Mouse (Mus musculus) right cerebral cortex, adult 18-20 months (tissue): ENCODE results near the gene Gen1.

Experiments used
- DNase-seq: peaks from one replicate; pipeline ENCODE4 v3.0.0; 2022; ENCODE audit warnings: mixed read lengths

Gene Gen1

GRCm38 (mm10) chr12:11265382-11266281, at the start of gene Gen1, which contains the start of gene Smc6:
Gen1 (minus strand) TSS chr12:11265801.
Smc6 (plus strand) TSS chr12:11265886.
- peak; percentile 93 for DNase-seq

GRCm38 (mm10) chr12:11313840-11314239, 48.2 kb upstream of the Gen1 start:
- no peak for DNase-seq

GRCm38 (mm10) chr12:11311106-11311505, 45.5 kb upstream of the Gen1 start:
- DNase-seq, result no peak

- no peak for DNase-seq
Measured at GRCm38 (mm10) chr12:11306753-11307645, 41.4 kb upstream of the Gen1 start.

- no peak for DNase-seq
Measured at GRCm38 (mm10) chr12:11300858-11301257, 35.3 kb upstream of the Gen1 start.

GRCm38 (mm10) chr12:11286382-11286781, 20.8 kb upstream of the Gen1 start:
- no peak for DNase-seq

- DNase-seq, result no peak
Measured at GRCm38 (mm10) chr12:11281584-11281983, 16.0 kb upstream of the Gen1 start.

GRCm38 (mm10) chr12:11279886-11280285, 14.3 kb upstream of the Gen1 start:
- DNase-seq, result no peak

GRCm38 (mm10) chr12:11277207-11277606, 11.6 kb upstream of the Gen1 start:
- no peak for DNase-seq

GRCm38 (mm10) chr12:11276632-11277031, 11.0 kb upstream of the Gen1 start:
- no peak for DNase-seq

GRCm38 (mm10) chr12:11273185-11273584, 7.6 kb upstream of the Gen1 start:
- no peak for DNase-seq

- DNase-seq, result no peak
Measured at GRCm38 (mm10) chr12:11272568-11272967, 7.0 kb upstream of the Gen1 start.

GRCm38 (mm10) chr12:11267030-11267429, 1.4 kb upstream of the Gen1 start:
- DNase-seq, result no peak

GRCm38 (mm10) chr12:11266282-11266985, 833 bp upstream of the Gen1 start:
- peak; percentile 45 for DNase-seq

- DNase-seq, result no peak
Measured at GRCm38 (mm10) chr12:11264895-11265294, 706 bp downstream of the Gen1 start.

- no peak for DNase-seq
Measured at GRCm38 (mm10) chr12:11250322-11250721, 15.3 kb downstream of the Gen1 start.

GRCm38 (mm10) chr12:11247460-11247859, 18.1 kb downstream of the Gen1 start:
- no peak for DNase-seq

- DNase-seq, result no peak
Measured at GRCm38 (mm10) chr12:11235996-11236395, 29.6 kb downstream of the Gen1 start.

GRCm38 (mm10) chr12:11230267-11230666, 35.3 kb downstream of the Gen1 start:
- no peak for DNase-seq

GRCm38 (mm10) chr12:11226529-11227268, 38.9 kb downstream of the Gen1 start:
- no peak for DNase-seq

GRCm38 (mm10) chr12:11226123-11226522, 39.5 kb downstream of the Gen1 start:
- DNase-seq, result no peak

- DNase-seq, result no peak
Measured at GRCm38 (mm10) chr12:11224722-11225121, 40.9 kb downstream of the Gen1 start.
